7 mouse cellular contexts compared by ENCODE assay signal in the genomic region with DNA sequence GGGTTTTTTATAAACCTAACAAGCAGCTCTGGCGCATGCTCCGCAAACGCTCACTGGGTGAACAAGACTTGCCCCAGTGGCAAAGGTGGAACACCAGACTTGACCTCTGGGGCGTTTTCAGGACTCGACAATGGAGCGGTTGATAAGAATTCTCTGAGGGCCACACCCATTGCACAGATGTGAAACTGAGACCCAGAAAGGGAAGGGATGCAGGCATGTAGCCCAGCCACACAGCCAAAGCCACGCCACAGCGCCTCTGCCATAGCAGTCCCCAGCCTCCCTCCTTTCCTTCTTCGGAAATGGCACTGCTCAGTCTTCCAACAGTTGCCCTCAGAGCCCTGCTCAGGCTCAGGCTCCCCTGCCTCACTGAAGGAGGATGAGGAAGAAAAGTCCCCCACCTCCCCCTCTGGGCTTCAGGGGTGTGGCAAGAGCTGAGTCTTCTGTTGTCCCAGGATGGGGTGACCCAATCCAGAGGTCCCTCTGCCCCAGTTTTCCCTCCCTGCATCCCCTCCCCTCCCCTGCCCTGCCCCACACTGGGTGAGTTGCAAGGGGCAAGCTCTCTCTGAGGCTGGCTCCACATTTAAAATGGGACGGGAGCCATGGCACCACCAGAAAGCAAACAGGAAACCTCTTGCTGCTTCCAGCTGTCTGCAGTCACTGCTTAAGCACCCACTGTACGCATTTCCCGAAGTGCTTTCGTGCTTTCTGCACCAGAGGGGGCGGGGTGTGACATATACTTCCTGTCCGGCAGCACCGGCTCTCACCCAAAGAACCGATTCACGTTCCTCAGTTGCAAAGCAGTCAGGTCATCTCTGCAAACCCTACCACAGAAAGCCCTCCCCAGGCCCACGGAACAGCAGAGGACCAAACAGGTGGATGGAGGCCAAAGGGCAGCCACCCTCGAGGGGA.
DNase-seq lines count a peak whose midpoint lies in the region; ATAC-seq lines count a peak whose summit lies in the region.

No protein-coding gene starts in this region.

- peak; percentile 49; the same call in 1 of the 2 replicates for ATAC-seq in megakaryocyte progenitor cell, adult 5-6 weeks (replicated peaks; ENCODE audit: poor library complexity)

- intact Hi-C loops in heart, postnatal 14 days (cut with DNase I) = no loop called here

- peak; percentile 74 for DNase-seq in MN1 (ENCODE audit: low spot score)
- DNase-seq in embryo, embryonic 10.5 days (ENCODE audit: low spot score) = peak; percentile 41
- peak; percentile 44 to 56 for DNase-seq in heart, postnatal 14 days
- peak; percentile 72 to 74 for DNase-seq in kidney, postnatal 36 days
- DNase-seq in spleen, postnatal 4 days (ENCODE audit: low spot score in 2 of 2) = peak; percentile 35 to 69
- DNase-seq in cerebellum, adult 9-10 months = no peak
